Mouse (Mus musculus): Measurements from ENCODE around the gene Nudt16.
"Not testable (repeated sequence)": the region's sequence is repeated elsewhere in the genome, so short reads cannot be mapped to it uniquely, and the experiment has no call there.

Nudt16 gene

DNA sequence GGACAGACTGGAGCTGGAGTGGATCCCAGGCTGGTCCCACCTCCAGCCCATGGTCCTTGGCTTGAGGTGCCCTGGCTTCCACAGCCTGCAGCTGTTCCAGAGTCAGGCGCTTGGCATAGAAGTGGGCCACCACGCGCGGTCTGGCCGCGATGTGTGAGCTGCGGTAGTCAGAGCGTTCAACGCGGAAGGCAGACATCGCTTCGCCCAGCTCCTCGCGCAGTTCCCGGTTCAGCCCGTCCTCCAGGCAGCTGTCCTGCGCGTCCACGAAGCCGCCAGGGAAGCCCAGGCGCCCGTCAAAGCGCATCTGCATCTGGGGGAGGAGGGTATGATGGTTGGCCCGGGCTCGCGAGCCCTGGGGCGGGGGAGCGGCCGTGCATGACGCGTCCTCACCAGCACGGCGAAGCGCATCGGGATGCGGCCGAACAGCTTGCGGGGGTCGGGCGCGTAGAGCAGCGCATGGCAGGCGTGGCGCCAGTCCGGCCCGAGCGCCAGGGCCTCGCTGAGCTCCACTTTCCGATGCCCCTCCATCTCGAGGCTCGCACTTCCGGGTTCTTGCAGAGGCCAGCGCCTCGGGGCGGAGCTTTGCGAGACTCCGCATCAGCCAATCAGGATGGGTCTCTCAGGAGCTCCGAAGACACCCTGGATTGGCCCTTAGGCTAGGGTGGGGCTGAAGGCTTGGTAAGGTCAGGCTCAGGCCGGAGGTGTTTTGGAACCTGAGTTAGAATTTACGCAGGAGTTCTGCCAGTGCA lies at the start of gene Nudt16:
Gene Nudt16 (minus strand): TSS at position 572 of the 749 bp plus-strand sequence.
- peak; percentile 92 for DNase-seq

DNA sequence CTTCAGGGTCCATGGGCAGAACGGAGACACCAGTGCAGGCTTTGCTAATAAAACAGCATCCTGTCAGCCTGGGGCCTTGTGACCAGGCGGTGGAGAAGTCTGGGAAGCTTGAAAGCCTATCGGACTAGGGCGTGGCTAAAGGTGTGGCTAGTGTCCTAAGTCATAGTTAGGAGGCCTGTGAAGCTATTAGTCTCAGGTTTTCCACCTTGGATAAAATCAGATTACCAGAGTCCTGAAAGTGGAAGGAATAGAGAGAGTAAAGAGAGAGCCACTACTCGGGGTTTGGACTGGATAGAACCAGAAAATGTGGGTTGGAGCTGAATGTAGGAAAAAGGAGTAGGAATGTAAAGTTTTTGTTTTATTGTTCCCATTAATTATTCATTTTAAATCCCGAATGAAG lies 13.4 kb upstream of the Nudt16 start, which contains the start of gene 1700080E11Rik:
Gene 1700080E11Rik (minus strand): TSS at position 101 of the 400 bp plus-strand sequence.
- DNase-seq, result no peak

DNA sequence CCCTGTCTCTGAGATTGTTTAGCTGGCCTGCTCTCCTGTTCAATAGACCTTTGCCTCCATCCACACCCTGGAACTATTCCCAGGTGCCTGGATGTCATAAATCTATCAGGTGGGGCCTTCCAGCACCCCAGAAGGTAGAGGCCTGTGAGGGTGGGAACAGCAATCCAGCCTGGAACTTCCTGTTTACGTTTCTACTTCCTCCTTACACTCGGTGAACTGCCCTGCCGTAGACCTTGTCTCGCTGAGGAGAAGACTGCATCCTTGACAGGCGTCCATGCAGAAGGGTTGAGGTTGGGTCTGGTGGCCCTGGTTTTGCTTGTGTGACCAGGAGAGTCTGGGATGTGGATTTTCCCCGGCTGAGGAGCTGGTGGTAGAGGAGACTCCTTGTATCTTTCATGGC lies 7.6 kb upstream of the Nudt16 start:
- DNase-seq, result no peak

DNA sequence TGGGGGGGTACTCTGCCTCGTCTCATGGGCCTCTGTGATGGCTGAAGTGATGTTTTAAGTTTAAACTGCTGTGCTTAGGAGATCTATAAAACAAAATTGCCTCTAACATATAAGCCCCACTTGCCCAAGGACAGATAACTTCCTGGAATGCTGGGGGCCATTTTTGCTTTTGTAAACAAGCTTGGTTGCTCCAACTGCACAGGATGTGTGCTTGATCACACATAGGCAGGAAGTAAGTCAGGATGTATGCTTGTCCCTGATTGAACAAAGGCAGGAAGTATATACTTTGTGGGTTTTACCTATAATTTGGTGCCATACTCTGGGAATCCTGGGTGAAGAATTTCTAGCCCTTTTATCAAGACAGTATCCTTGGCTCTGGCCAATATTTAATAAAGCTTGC lies 4.8 kb upstream of the Nudt16 start:
- DNase-seq, result no peak

DNA sequence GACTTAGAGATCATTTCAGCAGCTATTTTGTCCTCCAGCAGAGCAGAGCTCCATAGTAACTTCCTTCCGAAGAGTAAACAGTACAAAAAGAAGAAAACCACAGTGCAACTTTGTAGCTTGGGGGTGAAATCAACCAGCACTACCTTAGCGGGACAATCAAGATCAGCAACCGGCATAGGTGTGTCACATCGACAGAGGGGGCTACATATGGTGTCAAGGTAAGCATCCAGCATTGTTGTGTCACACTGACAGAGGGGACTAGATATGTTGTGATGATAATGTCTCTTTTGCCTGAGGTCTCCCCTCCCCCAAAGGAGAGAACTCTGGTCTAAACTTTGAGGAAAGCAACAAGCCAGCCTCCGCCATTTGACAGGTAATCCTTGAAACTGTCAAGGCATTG lies 2.9 kb upstream of the Nudt16 start:
- DNase-seq, result no peak

DNA sequence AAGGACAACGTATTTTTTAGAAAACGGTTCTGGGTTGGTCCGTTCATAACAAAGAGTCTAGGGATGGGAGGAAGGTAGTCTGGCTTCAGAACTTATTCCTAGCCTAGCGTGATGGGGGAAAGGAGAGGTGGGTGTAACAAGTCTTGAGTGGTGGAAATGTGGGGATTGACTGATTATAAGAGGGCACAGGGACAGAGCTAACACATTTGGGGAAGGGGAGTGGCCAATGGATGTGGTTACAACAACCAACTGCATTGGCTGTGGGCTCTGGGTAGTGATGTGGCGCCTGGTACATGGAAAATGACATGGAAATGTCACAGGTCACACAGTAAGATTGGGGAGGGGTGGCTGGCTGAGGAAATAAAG lies 361 bp upstream of the Nudt16 start:
- no peak for DNase-seq

DNA sequence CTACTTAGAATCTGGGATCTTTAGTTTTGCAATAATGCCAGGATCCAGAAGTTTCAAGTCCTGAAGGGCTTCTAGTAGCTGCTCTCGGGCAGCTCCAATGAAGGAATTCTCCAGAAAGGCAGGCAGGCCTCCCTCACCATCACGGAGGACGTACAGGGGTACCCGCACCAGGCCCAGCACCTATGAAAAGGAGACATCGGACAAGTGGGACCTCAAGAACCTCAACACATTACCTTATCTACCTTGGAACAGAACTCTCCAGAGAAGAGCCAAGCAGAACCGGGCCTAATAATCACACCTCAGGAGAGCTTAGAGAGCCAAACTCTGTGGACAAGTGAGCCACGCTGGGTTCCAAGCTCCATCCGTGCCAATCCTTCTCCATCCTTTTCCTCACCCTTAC lies 1.3 kb downstream of the Nudt16 start:
- no peak for DNase-seq

DNA sequence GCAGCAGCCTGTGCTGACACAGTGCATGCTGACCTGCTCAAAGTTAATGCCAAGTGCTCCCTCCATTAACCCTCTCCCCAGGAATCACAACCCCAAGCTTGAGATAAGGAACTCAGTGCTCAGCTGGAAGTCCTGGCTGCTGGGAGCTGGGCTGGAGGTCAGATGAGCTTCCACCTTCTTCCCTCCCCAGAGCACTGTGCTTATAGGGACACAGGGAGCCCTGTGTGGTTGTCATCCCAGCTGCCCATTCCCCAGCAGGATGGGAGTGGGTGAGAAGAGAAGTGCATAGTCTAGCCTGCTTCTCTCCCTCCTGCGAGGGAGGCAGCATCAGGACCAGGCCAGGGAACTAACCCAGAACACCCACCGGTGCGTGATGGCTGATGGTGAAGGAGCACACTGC lies 6.4 kb downstream of the Nudt16 start:
- not testable (repeated sequence) for DNase-seq

DNA sequence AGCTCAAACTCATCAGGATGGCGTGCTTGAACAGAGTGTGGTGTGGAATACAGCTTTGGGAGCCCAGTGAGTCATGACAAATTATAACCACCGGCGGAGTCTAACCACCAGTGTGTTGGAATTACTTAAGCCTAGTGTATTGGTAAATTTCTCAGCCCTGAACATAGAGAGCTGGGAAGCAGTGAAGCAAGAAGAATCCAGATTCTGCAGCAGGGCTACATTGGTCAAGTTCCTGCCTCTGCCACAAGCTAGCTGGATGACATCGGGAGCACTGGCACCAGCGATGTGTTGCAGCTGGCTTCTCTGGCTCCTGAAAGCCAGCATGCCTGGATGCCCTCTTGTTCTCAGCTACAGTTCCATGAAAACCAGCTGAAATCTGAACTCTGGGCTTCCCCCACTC lies 27.7 kb downstream of the Nudt16 start:
- no peak for DNase-seq

DNA sequence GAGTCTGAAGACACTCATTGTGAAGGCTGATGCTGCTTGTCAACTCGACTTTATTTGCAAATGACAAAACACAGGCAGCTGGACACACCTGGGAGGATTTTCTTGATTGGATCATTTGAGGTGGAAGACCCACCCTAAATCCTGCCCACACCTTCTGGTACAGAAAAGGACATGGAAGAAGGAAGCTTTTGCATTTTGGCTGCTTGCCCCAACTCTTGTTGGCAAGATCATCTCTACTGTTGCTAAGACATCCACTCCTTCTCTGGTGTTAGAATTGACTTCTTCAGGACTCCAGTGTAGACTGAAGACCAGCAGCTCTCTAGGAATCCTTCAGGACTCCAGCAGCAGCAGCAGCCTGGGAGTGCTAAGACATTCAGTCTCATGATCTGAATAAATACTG lies 29.7 kb downstream of the Nudt16 start:
- no peak for DNase-seq

DNA sequence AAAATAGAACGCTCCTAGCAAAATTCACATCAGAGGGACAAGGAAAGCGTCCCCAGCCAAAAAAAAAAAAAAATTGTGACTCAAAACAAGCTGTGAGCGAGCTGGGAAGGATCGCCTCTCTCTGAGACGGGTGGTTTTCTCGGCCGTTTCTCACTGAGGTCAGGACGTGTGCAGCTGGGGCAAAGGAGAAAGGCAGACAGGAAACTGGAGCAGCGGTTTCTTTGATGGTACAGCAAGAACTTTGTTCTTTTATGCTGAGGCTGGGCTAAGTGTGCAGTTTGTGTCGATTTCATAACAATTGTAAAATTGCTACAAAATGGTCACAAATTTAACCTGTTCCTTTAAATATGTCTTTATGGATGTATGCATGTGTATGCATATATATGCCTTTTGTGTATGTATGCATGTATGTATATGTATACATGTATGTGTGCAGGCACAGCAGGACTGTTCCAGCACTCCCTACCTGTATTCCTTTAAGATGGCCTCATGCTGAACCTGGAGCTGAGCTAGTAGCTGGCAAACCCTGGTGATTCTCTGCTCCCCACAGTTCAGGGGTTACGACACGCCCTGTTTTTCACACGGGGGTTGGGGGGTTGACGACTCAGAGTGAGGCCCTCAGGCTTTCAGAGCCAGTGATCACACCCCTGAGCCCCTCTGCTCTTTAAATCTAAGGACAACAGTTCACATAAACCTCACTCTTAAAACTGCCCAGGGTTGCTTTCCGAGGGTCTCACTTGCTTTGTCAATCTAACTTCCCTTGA lies 30.6 kb downstream of the Nudt16 start:
- DNase-seq, result no peak

DNA sequence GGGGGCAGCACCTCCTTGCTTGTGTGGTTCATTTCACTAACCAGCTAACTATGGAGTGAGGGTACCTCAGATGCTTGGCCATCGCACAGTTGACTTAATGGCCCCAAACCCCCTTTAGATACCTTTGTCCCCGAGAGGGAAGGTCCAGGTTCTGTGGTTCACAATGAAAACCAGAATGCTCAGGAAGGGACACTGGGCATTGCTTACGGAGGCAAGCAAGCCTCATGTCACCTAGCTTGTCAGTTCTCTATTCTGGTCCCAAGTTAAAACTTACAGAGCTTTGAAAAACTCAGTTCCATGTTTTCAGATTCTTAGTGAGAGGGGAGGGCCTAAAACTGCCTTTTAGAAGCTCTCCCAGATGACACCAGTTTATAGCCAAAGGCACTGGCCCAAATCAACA lies 51.4 kb downstream of the Nudt16 start:
- DNase-seq, result no peak

Data from liver (tissue).